In genomic region chr8:91557041-91557587, GRCm38 (mm10) we compare ENCODE assay signal across 19 mouse cellular contexts.
"Had no signal": no experiment of that assay in that cellular context is flagged by ENCODE, and none has a peak within 500 bp of the region (broad histone marks: within the 10 kb centered on the region; RNA-seq: fewer than 3 reads in every experiment).

No protein-coding gene starts in this region.

- H3K9me3 ChIP-seq: kidney, embryonic 15.5 days; liver, embryonic 13.5 days; megakaryocyte, embryonic 14.5 days; midbrain, embryonic 15.5 days; neural tube, embryonic 12.5 days; neural tube, embryonic 15.5 days had no signal

- ATAC-seq: lung, postnatal 0 days; midbrain, embryonic 15.5 days had no signal

- H3K27ac ChIP-seq: kidney, embryonic 15.5 days; liver, embryonic 13.5 days; midbrain, embryonic 15.5 days; neural tube, embryonic 12.5 days; neural tube, embryonic 15.5 days; stomach, postnatal 0 days had no signal

- H3K36me3 ChIP-seq: kidney, embryonic 15.5 days; liver, embryonic 13.5 days; midbrain, embryonic 15.5 days; neural tube, embryonic 12.5 days; neural tube, embryonic 15.5 days had no signal

- H3K4me3 ChIP-seq: kidney, embryonic 15.5 days; liver, embryonic 13.5 days; megakaryocyte, embryonic 14.5 days; midbrain, embryonic 15.5 days; neural tube, embryonic 12.5 days; neural tube, embryonic 15.5 days had no signal

- H3K9ac ChIP-seq: kidney, embryonic 15.5 days; liver, embryonic 13.5 days; midbrain, embryonic 15.5 days; neural tube, embryonic 12.5 days; neural tube, embryonic 15.5 days had no signal

- H3K27me3 ChIP-seq: kidney, embryonic 15.5 days; liver, embryonic 13.5 days; megakaryocyte, embryonic 14.5 days; midbrain, embryonic 15.5 days; neural tube, embryonic 12.5 days; neural tube, embryonic 15.5 days had no signal

- DNase-seq: kidney, adult 8-10 months; kidney, postnatal 10 days; kidney, postnatal 36 days; liver, embryonic 13.5 days; lung, adult 2 months; right cerebral cortex, adult 18-20 months; right cerebral cortex, postnatal 14 days; right cerebral cortex, postnatal 4 days; thymus, adult 2 months; thymus, postnatal 14 days; thymus, postnatal 4 days had no signal

- H3K4me2 ChIP-seq: kidney, embryonic 15.5 days; liver, embryonic 13.5 days; midbrain, embryonic 11.5 days; midbrain, embryonic 15.5 days; neural tube, embryonic 12.5 days; neural tube, embryonic 15.5 days had no signal
